Mouse (Mus musculus): Measurements from ENCODE around the gene Trmt61a. TPM values are rescaled to one million over a fixed set of nuclear protein-coding genes. Genes with fewer than 3 reads are reported as not detected.
"Not testable (repeated sequence)": the region's sequence is repeated elsewhere in the genome, so short reads cannot be mapped to it uniquely, and the experiment has no call there.

Gene Trmt61a
- 8.6 and 9.3 TPM in 2 replicates for polyA plus RNA-seq (2015; fragmentation: Nextera tagmentation; extraction: Ambion mirVana)

DNA sequence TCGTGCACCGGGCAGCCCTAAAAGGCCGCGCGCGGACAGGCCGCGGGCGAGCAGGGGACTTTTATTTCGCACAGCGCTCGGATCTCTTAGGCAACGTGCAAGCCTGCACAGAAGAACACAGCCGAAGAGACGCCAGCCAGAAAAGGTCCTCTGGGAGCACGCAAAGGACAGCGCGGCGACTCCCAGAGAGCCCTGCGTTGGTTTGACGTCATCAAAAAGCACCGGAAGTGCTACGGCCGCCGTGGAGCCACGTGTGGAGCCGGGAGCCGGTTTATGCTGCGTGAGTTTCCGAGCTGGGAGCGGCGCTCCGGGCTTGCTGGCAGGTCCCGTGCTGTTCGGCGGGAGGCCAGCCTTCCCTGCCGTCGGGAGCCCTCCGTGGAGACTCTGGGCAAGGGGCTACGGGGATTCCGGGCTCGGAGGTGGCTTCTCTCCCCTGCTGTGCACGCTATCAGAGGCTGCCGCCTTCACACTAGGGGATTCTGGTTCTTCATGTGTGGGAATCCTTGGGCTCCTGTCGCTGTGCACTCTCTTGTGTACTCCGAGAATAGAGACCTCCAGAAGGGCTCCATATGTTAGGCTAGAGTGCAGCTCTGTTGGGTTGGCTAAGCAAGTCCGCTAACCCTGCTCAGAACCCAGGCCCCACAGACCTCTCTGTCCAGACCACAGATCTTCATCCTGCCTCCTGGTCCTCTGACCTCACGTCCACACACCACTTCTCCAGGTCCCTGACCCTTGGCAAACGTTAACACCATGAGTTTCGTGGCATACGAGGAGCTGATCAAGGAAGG, at the start of gene Trmt61a:
Trmt61a (plus strand) TSS at position 224 of the 788 bp plus-strand sequence.
- Histone ChIP-seq H3K4me3 (peak within 1 kb of the TSS; percentile 90), H3K4me2 (peak within 1 kb of the TSS; percentile 99), H3K27ac (peak within 1 kb of the TSS; percentile 97), H3K27me3 (peaks cover 11% of the 10 kb centered on the region), H3K36me3 (peaks cover 27% of the 10 kb centered on the region), H3K4me1 (replicated peaks) (peaks cover 25% of the 10 kb centered on the region), H3K9ac (peak within 1 kb of the TSS; percentile 88), H3K9me3 (no peaks in the 10 kb centered on the region)
- peak; percentile 90 for ATAC-seq (ENCODE audit: low FRiP score)
- under 1% methylated on average over 51 of the region's 51 CpGs for WGBS

DNA sequence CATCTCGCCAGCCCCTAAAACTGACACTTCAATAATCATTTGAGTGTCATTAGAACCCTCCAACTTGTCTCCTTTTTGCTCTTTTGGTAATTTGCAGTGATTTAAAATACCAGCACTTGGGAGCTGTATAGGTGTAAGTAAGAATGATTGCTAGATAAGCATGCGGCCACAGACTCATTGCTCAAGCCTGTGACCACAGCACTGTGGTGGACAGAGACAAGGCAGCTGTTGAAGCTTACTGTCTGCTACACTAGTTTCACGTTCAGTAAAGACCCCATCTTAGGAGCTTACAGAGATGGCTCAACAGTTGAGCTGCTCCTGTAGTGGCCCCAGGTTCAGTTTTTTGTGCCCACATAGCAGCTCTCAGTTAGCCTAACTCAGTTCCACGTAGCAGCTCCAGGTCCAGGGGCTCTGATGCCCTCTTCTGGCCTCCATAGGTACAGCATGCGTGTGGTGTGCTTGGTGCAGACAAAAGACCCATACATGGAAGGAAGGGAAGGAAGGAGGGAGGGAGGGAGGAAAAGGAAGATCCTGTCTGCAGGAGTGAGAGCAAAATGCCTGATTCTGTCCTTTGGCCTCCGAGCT, 29.8 kb upstream of the Trmt61a start:
- WGBS, result 57% methylated on average over 6 of the region's 6 CpGs
- H3K4me1 ChIP-seq (replicated peaks), result 0 out of 2 replicates have a peak, but pooled peaks cover 4% of the 10 kb centered on the region
- H3K9ac ChIP-seq, result no peak overlapping the region
- no peaks in the 10 kb centered on the region for H3K27me3 ChIP-seq
- H3K4me2 ChIP-seq, result no peak overlapping the region
- 0 out of 2 replicates have a peak overlapping the region, but pooled peaks have one; percentile 23 for H3K27ac ChIP-seq
- H3K36me3 ChIP-seq, result peaks cover 92% of the 10 kb centered on the region
- H3K9me3 ChIP-seq, result no peaks in the 10 kb centered on the region
- ATAC-seq (ENCODE audit: low FRiP score), result 0 out of 2 replicates have a peak, but pooled peaks have one; percentile 49
- H3K4me3 ChIP-seq, result no peak overlapping the region

DNA sequence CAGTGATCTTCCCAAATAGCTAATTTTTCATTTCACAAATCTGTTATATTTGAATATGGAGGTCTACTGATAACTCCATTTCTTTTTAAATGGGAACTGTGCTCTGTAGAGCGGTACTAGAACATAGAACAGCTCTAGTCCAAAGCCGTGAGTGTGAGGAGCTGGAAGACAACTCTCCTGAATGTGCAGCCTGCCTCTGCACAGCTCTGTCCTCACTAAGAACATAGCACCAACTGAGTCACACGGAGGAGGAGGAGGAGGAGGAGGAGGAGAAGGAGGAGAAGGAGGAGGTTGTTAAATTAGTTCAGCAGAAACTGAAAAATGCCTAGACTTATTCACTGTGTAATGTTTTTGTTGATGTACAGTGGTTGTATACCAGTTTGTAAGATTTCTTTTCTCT, 25.0 kb upstream of the Trmt61a start:
- no peak for ATAC-seq (ENCODE audit: low FRiP score)
- Histone ChIP-seq H3K27ac (no peak overlapping the region), H3K27me3 (no peaks in the 10 kb centered on the region), H3K9ac (no peak overlapping the region), H3K9me3 (no peaks in the 10 kb centered on the region), H3K4me1 (replicated peaks) (peaks cover 8% of the 10 kb centered on the region; the same call in 1 of the 2 replicates), H3K4me2 (no peak overlapping the region), H3K4me3 (no peak overlapping the region), H3K36me3 (peaks cover 84% of the 10 kb centered on the region)
- 91% methylated on average over 3 of the region's 3 CpGs for WGBS

DNA sequence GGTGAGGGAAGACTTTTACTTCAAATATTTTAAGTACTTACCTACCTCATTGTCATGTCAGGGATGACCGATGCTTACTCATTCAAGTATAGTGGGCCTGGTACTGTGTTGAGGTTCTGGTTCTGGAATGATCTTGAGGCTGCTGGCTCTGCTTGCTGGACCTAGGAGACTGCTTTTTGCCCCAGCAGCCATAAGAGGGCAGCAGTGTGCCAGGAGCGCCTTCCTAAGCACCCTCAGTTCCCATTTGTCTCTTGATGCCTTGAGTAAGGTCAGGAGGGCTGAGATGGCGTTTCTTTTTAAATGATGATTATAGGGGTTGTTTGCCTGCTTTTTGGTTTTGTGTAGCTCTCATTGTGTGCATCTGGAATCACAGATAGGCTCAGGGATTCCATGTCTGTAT, 24.5 kb upstream of the Trmt61a start:
- Histone ChIP-seq H3K36me3 (peaks cover 81% of the 10 kb centered on the region), H3K27ac (no peak overlapping the region), H3K4me2 (no peak overlapping the region), H3K27me3 (no peaks in the 10 kb centered on the region), H3K4me3 (no peak overlapping the region), H3K4me1 (replicated peaks) (peaks cover 5% of the 10 kb centered on the region; the same call in 1 of the 2 replicates), H3K9me3 (no peaks in the 10 kb centered on the region), H3K9ac (peak overlapping the region; percentile 29; the same call in 1 of the 2 replicates)
- ATAC-seq (ENCODE audit: low FRiP score), result no peak
- 28% methylated on average over 3 of the region's 3 CpGs for WGBS

DNA sequence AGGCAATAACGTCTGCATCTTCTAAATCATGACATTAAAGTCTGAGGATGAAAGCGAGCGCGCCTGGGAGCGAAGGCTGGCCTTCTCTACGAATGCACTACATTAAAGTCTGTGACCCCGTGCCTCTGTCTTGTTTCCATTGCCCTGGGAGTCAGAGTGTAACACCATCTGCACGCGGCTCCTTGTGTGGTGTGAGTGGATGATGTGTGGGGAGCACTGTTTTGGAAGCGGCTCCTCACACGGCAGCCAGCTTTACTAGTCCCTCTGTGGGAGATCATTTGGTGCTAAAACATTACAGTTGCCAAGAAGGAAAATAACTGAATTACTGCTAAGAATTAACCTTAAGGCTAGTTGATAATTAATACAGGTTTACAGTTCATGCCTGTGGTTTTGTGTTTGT, 22.2 kb upstream of the Trmt61a start:
- Histone ChIP-seq H3K4me2 (no peak overlapping the region), H3K27me3 (no peaks in the 10 kb centered on the region), H3K4me3 (no peak overlapping the region), H3K9me3 (no peaks in the 10 kb centered on the region), H3K36me3 (peaks cover 81% of the 10 kb centered on the region), H3K4me1 (replicated peaks) (peaks cover 4% of the 10 kb centered on the region; the same call in 1 of the 2 replicates), H3K27ac (no peak overlapping the region), H3K9ac (no peak overlapping the region)
- WGBS, result 93% methylated on average over 11 of the region's 11 CpGs
- ATAC-seq (ENCODE audit: low FRiP score), result no peak

DNA sequence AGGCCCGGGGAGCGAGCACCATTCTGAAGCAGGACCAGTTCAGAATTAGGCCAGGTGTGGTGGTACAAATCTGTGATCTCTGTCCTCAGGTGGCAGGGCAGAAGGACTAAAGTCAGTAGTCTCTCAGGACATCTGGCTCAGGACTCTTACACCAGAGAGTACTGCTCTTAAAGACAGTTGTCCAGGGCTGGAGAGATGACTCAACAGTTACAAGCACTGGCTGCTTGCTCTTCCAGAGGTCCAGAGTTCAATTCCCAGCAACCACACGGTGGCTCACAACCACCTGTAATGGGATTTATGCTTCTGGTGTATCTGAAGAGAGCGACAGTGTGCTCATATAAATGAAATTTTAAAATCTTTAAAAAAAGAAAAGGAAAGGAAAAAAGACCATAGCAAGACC, 18.6 kb upstream of the Trmt61a start:
- H3K27me3 ChIP-seq, result no peaks in the 10 kb centered on the region
- 98% methylated on average over 4 of the region's 4 CpGs for WGBS
- peaks cover 76% of the 10 kb centered on the region for H3K36me3 ChIP-seq

DNA sequence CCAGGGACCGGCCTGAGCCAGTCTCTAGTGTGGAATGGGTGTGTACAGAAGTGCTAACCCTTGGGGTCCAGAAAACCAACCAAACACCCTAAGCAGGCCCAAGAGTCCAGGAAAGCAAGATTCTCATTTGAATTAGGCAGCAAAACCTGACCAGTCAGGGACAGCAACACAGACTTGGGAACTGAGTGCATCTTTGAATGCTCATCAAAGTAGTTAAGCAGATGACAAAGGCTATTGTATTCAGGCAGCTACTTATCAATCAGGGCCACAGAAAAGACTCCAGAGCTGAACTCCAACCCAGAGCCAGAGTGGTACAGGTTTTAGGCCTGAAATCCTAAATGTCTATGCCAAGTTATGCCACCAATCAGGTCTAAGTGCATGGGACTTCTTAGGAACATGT, 17.3 kb upstream of the Trmt61a start:
- ATAC-seq (ENCODE audit: low FRiP score), result no peak
- WGBS, result 82% methylated on average over 1 of the region's 1 CpGs

More for the DNA sequence above, 18.6 kb upstream of the Trmt61a start:
- Histone ChIP-seq H3K9me3 (no peaks in the 10 kb centered on the region), H3K4me3 (no peak overlapping the region), H3K4me1 (replicated peaks) (peaks cover 5% of the 10 kb centered on the region), H3K4me2 (no peak overlapping the region), H3K9ac (no peak overlapping the region), H3K27ac (no peak overlapping the region)
- no peak for ATAC-seq (ENCODE audit: low FRiP score)

DNA sequence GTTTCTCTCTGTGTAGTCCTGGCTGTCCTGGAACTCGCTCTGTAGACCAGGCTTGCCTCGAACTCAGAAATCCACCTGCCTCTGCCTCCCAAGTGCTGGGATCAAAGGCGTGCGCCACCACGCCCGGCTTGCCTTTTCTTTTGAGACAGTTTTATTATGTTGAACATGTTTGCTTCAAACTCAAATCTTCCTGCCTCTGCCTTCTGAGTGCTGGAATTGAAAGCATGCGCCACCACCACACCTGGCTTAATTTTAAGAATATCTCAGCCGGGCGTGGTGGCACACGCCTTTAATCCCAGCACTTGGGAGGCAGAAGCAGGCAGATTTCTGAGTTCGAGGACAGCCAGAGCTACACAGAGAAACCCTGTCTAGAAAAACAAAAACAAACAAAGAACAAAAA, 16.4 kb upstream of the Trmt61a start:
- 96% methylated on average over 11 of the region's 11 CpGs for WGBS

More for the DNA sequence above, 17.3 kb upstream of the Trmt61a start:
- H3K4me2 ChIP-seq, result no peak overlapping the region
- peaks cover 5% of the 10 kb centered on the region for H3K4me1 ChIP-seq (replicated peaks)
- H3K4me3 ChIP-seq, result no peak overlapping the region
- H3K36me3 ChIP-seq, result peaks cover 69% of the 10 kb centered on the region
- no peak overlapping the region for H3K9ac ChIP-seq
- H3K27me3 ChIP-seq, result no peaks in the 10 kb centered on the region
- 0 out of 2 replicates have a peak overlapping the region, but pooled peaks have one; percentile 12 for H3K27ac ChIP-seq
- no peaks in the 10 kb centered on the region for H3K9me3 ChIP-seq

DNA sequence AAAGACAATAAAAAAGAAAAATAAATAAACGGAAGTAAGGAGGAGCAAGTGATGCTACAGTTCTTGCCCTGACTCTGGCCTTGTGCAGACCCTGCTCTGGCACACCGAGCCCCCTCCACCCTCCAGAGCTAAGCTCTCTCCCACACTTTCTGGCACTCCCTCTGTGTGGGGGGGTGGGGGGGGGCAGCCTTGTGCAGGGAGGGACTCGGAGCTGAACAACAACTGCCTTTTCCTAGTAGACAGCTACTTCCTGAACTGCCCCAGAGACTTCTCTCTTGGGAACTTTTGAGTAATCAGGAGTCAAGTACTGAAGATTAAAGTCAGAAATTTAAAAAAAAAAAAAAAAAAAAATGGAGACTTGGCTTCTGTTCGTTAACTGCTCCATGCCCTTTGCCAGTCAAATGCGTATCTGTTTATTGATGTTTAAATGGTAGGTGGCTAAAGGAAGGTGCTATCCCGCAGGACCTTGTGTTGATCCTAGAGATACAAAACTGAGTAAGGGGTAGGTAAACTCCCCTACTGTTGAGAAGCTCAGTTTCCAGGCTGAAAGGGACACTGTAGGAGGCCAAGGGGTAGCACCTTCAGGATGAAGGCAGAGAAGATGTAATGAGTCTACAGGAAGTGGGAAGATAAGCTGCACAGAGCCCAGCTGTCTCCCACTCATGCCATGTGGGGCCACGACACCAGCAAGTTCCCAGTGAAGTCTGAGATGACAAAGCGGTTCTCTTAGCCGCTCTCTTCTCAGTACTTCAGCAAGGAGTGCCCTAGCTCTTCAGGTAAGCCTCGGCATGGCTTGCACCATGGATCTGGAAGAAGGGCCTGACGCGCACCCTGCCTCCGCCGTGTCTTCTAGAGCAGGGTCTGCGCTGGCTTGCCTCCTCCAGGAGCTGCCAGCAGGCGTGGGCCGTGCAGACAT, 14.4 kb upstream of the Trmt61a start:
- no peak for ATAC-seq (ENCODE audit: low FRiP score)
- H3K4me1 ChIP-seq (replicated peaks), result peaks cover 12% of the 10 kb centered on the region
- peak overlapping the region; percentile 25 for H3K27ac ChIP-seq
- no peaks in the 10 kb centered on the region for H3K27me3 ChIP-seq
- peaks cover 58% of the 10 kb centered on the region for H3K36me3 ChIP-seq
- 80% methylated on average over 17 of the region's 17 CpGs for WGBS
- no peak overlapping the region for H3K4me2 ChIP-seq
- no peak overlapping the region for H3K4me3 ChIP-seq
- H3K9ac ChIP-seq, result no peak overlapping the region
- no peaks in the 10 kb centered on the region for H3K9me3 ChIP-seq

More for the DNA sequence above, 16.4 kb upstream of the Trmt61a start:
- not testable (repeated sequence) for H3K4me2 ChIP-seq; H3K9ac ChIP-seq; H3K4me1 ChIP-seq (replicated peaks); H3K4me3 ChIP-seq; H3K27me3 ChIP-seq; H3K27ac ChIP-seq; H3K9me3 ChIP-seq; ATAC-seq (ENCODE audit: low FRiP score)
- peaks cover 61% of the 10 kb centered on the region for H3K36me3 ChIP-seq

DNA sequence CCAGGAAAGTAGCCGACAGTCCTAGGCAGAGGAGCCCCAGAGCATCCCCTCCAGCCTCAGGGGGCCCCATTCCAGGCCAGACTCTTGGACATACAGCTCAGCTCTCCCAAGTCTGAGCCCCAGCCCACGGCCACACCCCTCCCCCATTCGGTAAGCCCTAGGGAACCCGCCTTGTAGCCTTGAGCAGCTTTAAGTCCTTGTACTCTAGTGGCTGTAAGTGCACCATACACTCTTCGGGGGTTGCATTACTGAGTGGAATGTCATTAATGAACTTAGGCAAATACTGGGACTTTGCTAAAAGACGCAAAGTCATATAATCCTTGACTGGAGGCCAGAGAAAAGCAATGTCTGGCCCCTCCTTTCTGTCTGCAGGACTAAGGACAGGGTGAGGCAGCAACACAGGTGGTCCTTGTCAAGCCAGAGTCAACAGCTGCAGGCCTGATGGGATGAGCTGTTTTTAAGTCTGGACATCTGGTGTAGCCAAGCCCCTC, 13.7 kb upstream of the Trmt61a start:
- Histone ChIP-seq H3K27ac (peak overlapping the region; percentile 25; the same call in 1 of the 2 replicates), H3K27me3 (no peaks in the 10 kb centered on the region), H3K4me3 (no peak overlapping the region), H3K9ac (no peak overlapping the region), H3K36me3 (peaks cover 51% of the 10 kb centered on the region), H3K4me2 (no peak overlapping the region), H3K4me1 (replicated peaks) (peaks cover 19% of the 10 kb centered on the region), H3K9me3 (no peaks in the 10 kb centered on the region)
- no peak for ATAC-seq (ENCODE audit: low FRiP score)
- WGBS, result 58% methylated on average over 6 of the region's 6 CpGs

DNA sequence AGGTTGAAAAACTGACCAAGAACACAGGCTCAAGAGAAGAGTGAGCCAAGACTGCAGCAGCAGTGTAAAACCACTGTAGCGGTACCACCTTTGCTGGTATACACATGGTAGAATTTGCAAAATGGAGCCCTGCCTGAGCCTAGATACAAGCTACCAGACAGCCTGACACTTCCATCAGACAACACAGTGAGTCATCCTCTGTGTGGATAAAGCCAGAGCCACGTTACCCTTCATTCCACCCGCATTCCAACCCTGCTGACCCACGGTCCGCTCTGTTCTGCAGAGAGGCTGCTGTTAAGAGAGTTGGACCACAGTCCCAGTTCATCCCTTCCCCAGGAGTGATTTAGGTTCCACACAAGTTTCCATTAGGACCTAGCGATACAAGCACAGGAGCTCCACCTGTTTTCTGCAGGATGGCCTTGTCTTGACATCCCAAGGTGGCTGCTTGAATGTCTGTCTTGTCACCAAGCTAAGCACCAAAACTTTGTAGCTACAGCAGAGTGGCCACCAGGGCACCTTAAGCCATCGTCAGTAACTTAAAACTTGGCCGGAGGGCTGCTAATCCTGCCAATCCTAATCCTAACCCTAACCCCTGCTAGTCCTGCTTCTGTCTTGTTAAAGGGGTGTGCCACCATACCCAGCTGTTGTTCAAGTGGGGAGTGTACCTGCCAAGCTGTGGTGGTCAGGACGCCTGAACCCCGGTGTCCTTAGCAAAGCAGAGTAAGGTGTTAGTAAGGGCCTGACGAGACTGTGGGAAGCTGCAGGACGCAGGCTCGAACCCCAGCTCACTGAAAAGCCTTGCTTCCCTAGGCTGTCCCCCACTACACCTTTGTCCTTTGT, 12.6 kb upstream of the Trmt61a start:
- Histone ChIP-seq H3K27ac (no peak overlapping the region; the same call in 1 of the 2 replicates), H3K9me3 (no peaks in the 10 kb centered on the region), H3K4me2 (no peak overlapping the region), H3K36me3 (peaks cover 51% of the 10 kb centered on the region), H3K9ac (no peak overlapping the region; the same call in 1 of the 2 replicates), H3K4me3 (no peak overlapping the region), H3K27me3 (no peaks in the 10 kb centered on the region), H3K4me1 (replicated peaks) (peaks cover 30% of the 10 kb centered on the region)
- no peak for ATAC-seq (ENCODE audit: low FRiP score)
- 86% methylated on average over 13 of the region's 13 CpGs for WGBS

Measured in hindbrain, embryonic 13.5 days (tissue).